Mouse (Mus musculus): ENCODE results near the gene Zfp113. TPM values are rescaled to one million over a fixed set of nuclear protein-coding genes. Genes with fewer than 3 reads are reported as not detected.

Gene Zfp113
- 38.9 and 42.4 TPM in 2 replicates for polyA plus RNA-seq (2016; fragmentation: Nextera tagmentation; extraction: Ambion mirVana)

DNA sequence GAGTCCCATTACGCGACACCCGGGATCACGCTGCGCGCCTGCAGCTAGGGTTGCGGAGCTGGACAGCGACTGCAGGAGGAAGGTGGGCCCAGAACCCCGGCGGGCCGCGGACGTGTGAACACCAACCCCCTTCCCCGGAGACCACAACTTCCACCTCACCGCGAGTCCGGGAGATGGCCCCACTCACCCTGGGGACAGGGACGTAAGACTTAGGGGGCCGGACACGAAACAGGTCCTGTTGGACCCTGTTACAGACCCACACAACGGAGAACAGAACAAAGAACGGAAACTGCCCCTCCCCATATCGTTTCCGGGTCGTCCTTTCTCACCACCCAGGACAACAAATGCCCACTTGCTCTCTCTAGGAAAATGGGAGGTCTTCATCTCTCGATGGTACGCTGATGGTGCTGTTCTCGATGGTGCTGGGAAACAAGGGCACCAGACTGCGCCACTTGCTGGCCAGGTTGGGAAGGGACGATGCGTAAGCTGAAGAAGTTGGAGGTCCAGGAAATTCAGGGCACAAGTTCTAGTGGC, at the start of gene Zfp113:
Gene Zfp113 (minus strand): TSS at position 302 of the 534 bp plus-strand sequence.
- H3K4me3 ChIP-seq, result peak within 1 kb of the TSS; percentile 89
- peaks cover 29% of the 10 kb centered on the region for H3K36me3 ChIP-seq
- DNase-seq (ENCODE audit: low spot score), result peak; percentile 91
- no peaks in the 10 kb centered on the region for H3K27me3 ChIP-seq (ENCODE audit: insufficient read depth, poor library complexity, severe bottlenecking)
- peak within 1 kb of the TSS; percentile 99 for H3K27ac ChIP-seq
- under 1% methylated on average over 31 of the region's 31 CpGs for WGBS
- H3K9me3 ChIP-seq, result no peaks in the 10 kb centered on the region
- H3K4me1 ChIP-seq (replicated peaks), result peaks cover 14% of the 10 kb centered on the region

DNA sequence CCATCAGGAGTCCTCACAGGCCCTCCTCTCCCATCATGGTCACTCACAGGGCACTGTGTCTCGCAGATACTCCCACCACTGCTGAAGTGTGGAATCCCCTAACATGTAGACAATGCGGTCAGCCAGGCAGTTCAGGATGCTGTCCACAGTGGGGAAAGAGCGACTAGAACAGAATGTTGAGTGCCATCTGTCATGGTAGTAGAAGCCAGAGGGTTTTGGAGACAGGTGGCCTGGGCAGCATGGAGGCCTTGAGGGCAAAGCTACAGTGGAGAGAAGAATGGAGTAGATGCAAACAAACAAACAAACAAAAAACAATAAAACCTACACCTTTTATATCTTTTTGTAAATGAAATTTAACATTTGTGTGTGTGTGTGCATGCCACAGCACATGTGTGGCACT, 46.5 kb upstream of the Zfp113 start:
- no peak overlapping the region for H3K4me3 ChIP-seq

DNA sequence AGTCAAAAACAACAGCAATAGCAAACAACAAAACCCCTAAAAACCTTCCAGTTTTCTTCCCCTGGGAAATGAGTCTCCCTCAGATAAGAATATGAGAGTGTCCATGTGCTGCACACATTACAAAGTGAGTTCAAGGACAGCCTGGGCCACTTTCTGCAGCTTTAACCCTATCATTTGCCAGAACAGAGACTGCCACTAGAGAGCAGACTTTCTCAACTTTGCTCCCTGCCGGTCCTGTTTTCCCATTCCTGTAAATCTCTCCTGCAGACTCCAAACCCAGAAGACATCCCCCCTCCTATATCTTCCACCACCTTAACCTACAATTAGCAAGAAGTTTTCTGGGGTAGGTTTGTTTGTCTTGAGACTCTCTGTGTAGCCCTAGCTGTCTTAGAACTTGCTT, 44.0 kb upstream of the Zfp113 start:
- peaks cover 10% of the 10 kb centered on the region; the same call in 1 of the 2 replicates for H3K4me1 ChIP-seq (replicated peaks)
- DNase-seq (ENCODE audit: low spot score), result no peak
- H3K4me3 ChIP-seq, result no peak overlapping the region
- H3K27ac ChIP-seq, result no peak overlapping the region
- peaks cover 6% of the 10 kb centered on the region for H3K9me3 ChIP-seq
- WGBS, result 13% methylated on average over 1 of the region's 1 CpGs
- no peaks in the 10 kb centered on the region for H3K27me3 ChIP-seq (ENCODE audit: insufficient read depth, poor library complexity, severe bottlenecking)
- no peaks in the 10 kb centered on the region for H3K36me3 ChIP-seq

More for the DNA sequence above, 46.5 kb upstream of the Zfp113 start:
- DNase-seq (ENCODE audit: low spot score), result no peak
- H3K9me3 ChIP-seq, result peaks cover 13% of the 10 kb centered on the region
- H3K27me3 ChIP-seq (ENCODE audit: insufficient read depth, poor library complexity, severe bottlenecking), result no peaks in the 10 kb centered on the region
- WGBS, result 88% methylated on average over 3 of the region's 3 CpGs
- H3K36me3 ChIP-seq, result no peaks in the 10 kb centered on the region
- H3K27ac ChIP-seq, result no peak overlapping the region
- no peaks in the 10 kb centered on the region for H3K4me1 ChIP-seq (replicated peaks)

DNA sequence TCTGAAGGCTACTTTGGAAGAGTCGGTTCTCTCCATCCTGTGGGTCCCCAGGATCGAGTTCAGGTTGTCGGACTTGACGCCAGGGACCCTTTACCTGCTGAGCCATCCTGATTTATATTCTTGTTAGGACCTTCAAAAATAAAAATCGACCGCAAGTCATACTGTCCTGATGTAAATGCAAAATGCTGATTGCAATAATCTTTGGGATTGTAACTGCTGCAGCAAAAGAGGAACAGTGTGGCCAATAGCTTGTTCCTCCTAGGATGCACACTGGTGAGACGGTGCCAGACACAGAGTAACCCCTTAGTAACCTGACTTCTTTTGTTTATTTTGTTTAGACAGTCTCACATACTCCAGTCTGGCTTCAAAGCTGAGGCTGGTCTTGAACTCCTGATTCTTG, 39.9 kb upstream of the Zfp113 start:
- H3K27ac ChIP-seq, result no peak overlapping the region; the same call in 1 of the 2 replicates
- H3K4me1 ChIP-seq (replicated peaks), result peaks cover 17% of the 10 kb centered on the region; the same call in 1 of the 2 replicates
- DNase-seq (ENCODE audit: low spot score), result no peak
- peaks cover 32% of the 10 kb centered on the region for H3K36me3 ChIP-seq
- no peaks in the 10 kb centered on the region for H3K27me3 ChIP-seq (ENCODE audit: insufficient read depth, poor library complexity, severe bottlenecking)
- H3K9me3 ChIP-seq, result no peaks in the 10 kb centered on the region
- 81% methylated on average over 7 of the region's 7 CpGs for WGBS
- H3K4me3 ChIP-seq, result peak overlapping the region; percentile 88

DNA sequence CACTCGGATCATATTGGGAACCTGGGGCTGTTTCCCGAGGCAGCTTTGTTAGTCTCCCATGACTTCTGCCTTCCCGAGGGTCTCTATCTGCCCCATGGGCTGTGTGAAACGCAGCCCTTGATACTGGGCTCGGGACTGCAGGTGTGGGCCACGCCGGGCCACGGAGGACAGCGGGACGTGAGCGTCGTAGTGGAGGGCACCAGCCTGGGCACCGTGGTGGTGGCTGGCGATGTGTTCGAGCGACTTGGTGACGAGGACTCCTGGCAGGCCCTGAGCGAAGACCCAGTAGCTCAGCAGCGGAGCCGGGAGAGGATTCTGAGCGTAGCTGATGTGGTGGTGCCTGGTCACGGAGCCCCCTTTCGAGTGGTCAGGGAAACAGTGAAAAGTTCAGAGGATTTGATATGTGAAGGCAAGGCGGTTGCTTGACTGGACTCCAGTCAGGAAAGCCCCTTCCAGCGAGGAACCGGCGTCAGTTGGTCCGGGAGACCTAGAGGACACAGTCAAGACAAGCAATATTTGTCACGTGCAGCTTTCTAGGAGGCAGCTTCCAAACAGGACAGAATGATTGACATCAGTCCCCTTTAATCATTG, 39.3 kb upstream of the Zfp113 start:
- peak overlapping the region; percentile 97 for H3K27ac ChIP-seq
- peak; percentile 64 for DNase-seq (ENCODE audit: low spot score)
- H3K4me1 ChIP-seq (replicated peaks), result peaks cover 17% of the 10 kb centered on the region; the same call in 1 of the 2 replicates
- peak overlapping the region; percentile 88 for H3K4me3 ChIP-seq
- 2% methylated on average over 29 of the region's 29 CpGs for WGBS
- peaks cover 38% of the 10 kb centered on the region for H3K36me3 ChIP-seq
- H3K27me3 ChIP-seq (ENCODE audit: insufficient read depth, poor library complexity, severe bottlenecking), result no peaks in the 10 kb centered on the region
- no peaks in the 10 kb centered on the region for H3K9me3 ChIP-seq

DNA sequence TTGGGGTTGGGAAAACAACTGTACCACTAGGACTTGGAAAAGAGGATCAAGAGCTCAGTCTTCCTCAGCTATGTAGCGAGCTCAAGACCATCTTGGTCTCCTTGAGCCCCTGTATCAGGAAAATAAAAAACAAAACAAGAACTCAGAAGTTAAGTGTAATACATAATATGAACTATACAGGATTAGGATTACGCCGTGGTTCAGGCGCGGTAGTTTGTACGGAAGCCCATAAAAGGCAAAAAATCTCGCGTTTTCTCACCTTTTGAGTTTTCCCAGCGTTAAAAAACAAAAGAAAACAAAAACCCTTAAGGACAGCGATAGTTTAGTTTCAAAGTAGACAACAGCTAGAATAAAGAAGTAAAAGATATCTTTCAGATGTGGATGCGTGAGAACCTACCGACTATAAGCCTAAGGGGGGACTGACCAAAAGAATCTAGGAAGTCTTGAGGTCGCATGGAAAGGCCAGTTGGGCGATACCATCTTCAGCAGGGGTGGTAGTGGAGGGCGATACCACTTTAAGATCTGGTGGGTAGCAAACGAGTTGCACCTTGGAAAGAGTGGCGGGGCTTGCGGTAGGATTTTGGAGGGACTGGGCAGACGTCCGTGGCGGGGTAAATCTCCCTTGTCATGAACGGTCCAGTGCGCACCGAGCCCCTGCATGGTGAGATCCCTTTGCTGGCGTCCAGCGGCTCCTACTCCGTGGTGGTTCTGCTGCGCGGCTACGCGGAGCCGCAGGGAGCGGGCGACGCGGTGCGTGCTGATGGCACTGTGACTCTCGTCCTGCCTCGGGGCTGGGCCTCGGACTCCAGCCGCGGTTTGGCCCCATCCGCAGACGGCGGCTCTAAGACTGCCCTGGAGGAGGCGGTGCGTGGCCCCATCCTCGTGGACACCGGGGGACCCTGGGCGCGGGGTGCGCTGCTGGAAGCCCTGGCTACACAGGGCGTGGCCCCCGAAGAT, 38.5 kb upstream of the Zfp113 start, which contains the start of gene Mblac1:
Gene Mblac1 (plus strand): TSS at position 544 of the 957 bp plus-strand sequence.
- Histone ChIP-seq H3K4me1 (replicated peaks) (peaks cover 17% of the 10 kb centered on the region; the same call in 1 of the 2 replicates), H3K27me3 (ENCODE audit: insufficient read depth, poor library complexity, severe bottlenecking) (no peaks in the 10 kb centered on the region), H3K4me3 (peak within 1 kb of the TSS; percentile 88), H3K36me3 (peaks cover 46% of the 10 kb centered on the region), H3K27ac (peak within 1 kb of the TSS; percentile 97), H3K9me3 (no peaks in the 10 kb centered on the region)
- WGBS, result 9% methylated on average over 54 of the region's 54 CpGs
- DNase-seq (ENCODE audit: low spot score), result peak; percentile 86

DNA sequence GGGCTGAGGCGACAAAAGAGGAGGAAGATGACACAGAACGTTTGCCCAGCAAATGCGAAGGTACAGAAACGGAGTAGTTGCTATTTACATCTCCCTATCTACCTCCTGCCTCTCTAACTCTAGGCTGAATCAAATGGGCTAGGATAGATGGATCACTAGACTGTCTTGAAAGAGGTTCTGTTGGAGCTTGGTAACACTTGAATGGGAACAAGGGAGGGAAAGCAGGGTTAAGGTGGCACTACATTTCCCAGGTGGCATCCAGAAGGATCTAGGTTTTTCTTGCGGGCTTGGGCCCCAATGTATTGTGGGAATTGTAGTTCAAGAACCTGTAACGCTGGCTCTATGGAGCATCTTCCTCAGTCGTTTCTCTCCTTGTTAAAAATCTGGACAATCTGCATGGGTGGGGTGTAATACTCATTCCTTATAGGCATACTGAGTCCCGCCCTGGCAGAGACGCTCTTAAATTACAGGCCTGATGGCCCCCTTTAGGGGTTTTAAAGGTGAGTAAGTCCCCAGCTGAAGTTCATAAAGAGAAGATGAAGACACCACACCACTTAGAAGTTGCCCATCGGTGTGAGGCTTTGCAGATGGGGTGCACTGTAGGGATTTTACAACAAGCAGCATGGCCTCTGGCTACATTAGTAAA, 32.2 kb upstream of the Zfp113 start:
- H3K4me3 ChIP-seq, result peak overlapping the region; percentile 84
- WGBS, result under 1% methylated on average over 10 of the region's 10 CpGs
- H3K27me3 ChIP-seq (ENCODE audit: insufficient read depth, poor library complexity, severe bottlenecking), result no peaks in the 10 kb centered on the region
- peaks cover 15% of the 10 kb centered on the region for H3K4me1 ChIP-seq (replicated peaks)
- peaks cover 58% of the 10 kb centered on the region for H3K36me3 ChIP-seq
- no peaks in the 10 kb centered on the region for H3K9me3 ChIP-seq
- DNase-seq (ENCODE audit: low spot score), result peak; percentile 65
- peak overlapping the region; percentile 93 for H3K27ac ChIP-seq

DNA sequence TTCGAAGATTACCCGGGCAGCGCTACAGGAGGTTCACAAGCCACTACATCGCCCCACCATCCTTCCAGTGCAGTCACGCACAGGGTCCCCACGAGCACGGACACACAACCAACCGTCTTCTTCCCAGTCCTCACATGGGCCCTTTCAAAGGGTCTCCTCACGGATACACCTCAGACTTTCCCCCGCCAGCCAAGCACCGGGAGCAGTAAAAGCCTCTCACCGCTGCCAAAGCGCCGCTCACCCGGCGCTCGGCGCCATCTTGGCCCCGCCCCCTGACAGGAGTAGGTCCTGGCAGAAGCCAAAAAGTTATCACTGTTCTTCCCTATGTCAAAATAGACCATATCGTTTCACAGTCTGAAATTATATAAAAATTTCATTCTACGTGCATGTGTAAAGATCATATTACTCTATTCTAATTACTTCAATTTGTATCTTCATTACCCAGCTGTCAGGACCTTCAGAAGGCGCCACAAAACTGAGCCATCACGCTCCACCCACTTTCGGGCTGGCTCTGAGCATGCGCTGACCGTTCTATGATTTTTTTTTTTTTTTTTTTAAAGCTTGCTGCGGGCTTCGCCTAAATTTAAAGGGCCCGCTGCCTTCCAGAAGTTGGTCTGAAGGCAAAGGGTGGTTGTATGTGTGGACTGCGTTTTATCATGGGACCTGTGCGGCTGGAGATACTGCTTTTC, 31.6 kb upstream of the Zfp113 start, which contains the start of the genes Taf6 and Cnpy4:
Gene Taf6 (minus strand): TSS at position 502 of the 689 bp plus-strand sequence.
Gene Cnpy4 (plus strand): TSS at position 536 of the 689 bp plus-strand sequence.
- H3K4me3 ChIP-seq, result peak within 1 kb of the TSS; percentile 84
- peak within 1 kb of the TSS; percentile 93 for H3K27ac ChIP-seq
- peaks cover 15% of the 10 kb centered on the region for H3K4me1 ChIP-seq (replicated peaks)
- DNase-seq (ENCODE audit: low spot score), result peak; percentile 85
- under 1% methylated on average over 31 of the region's 31 CpGs for WGBS
- no peaks in the 10 kb centered on the region for H3K9me3 ChIP-seq
- H3K36me3 ChIP-seq, result peaks cover 58% of the 10 kb centered on the region
- no peaks in the 10 kb centered on the region for H3K27me3 ChIP-seq (ENCODE audit: insufficient read depth, poor library complexity, severe bottlenecking)

DNA sequence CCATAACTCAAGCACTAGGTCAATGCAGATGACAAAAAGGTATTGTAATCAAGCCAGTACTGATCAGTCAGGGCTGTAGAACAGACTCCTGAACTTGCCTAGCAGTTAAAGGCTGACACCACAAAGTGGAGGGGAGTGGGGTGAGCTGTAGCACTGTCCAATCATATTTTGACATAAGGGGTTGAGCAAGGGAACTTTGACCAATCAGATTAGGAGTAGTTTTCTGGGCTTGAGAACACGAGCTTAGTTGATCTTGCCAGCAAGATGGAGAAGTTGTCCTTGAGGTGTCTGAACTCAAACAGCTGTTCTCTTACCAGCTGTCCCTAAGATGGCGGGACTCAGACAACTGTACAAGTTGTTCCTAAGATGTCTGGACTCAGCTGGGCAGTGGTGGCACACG, 17.7 kb upstream of the Zfp113 start:
- peaks cover 34% of the 10 kb centered on the region for H3K4me1 ChIP-seq (replicated peaks)
- H3K9me3 ChIP-seq, result no peaks in the 10 kb centered on the region
- no peak overlapping the region for H3K27ac ChIP-seq
- no peaks in the 10 kb centered on the region for H3K27me3 ChIP-seq (ENCODE audit: insufficient read depth, poor library complexity, severe bottlenecking)
- peak overlapping the region; percentile 86 for H3K4me3 ChIP-seq
- no peak for DNase-seq (ENCODE audit: low spot score)
- H3K36me3 ChIP-seq, result peaks cover 70% of the 10 kb centered on the region
- WGBS, result 89% methylated on average over 3 of the region's 3 CpGs

DNA sequence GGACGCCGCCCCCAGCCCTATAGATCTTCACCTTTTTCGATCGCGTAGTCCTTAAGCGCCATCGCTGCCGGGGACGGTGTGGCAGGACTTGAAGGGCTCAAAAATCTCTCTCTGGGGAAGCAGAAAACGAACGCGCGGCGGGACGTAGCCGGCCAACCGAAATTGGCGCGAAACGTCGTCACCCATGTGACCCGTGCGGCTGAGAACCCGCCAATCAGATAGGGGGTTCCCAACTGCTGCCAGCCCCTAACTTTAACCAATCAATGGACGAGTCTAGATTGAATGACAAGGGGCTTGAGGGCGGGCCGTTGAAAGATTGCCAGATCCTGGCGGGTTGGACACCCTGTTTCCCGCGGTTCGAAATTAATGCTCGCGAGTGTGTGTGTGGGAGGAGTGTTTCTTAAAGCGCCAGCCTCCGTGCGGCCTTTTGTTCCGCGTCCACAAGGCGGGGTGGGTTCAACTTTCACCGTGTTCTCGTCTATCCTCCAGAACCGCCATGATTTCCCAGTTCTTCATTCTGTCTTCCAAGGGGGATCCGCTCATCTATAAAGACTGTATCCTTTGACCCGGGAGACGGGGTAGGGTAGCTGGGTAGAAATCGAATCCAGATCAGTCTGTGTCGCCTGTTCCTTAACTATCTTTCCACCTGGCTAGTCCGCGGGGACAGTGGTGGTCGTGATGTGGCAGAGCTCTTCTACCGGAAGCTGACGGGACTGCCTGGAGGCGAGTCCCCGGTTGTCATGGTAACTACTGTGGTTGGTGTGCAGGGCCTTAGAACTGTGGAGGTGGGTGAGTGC, 16.3 kb upstream of the Zfp113 start, which contains the start of the genes Ap4m1 and Mcm7:
Gene Ap4m1 (plus strand): TSS at position 308 of the 797 bp plus-strand sequence.
Gene Mcm7 (minus strand): TSS at position 728 of the 797 bp plus-strand sequence.
- WGBS, result under 1% methylated on average over 54 of the region's 54 CpGs
- peak within 1 kb of the TSS; percentile 97 for H3K27ac ChIP-seq
- no peaks in the 10 kb centered on the region for H3K9me3 ChIP-seq
- peaks cover 70% of the 10 kb centered on the region for H3K36me3 ChIP-seq
- peak; percentile 94 for DNase-seq (ENCODE audit: low spot score)
- H3K4me3 ChIP-seq, result peak within 1 kb of the TSS; percentile 86
- H3K27me3 ChIP-seq (ENCODE audit: insufficient read depth, poor library complexity, severe bottlenecking), result no peaks in the 10 kb centered on the region
- peaks cover 34% of the 10 kb centered on the region for H3K4me1 ChIP-seq (replicated peaks)

DNA sequence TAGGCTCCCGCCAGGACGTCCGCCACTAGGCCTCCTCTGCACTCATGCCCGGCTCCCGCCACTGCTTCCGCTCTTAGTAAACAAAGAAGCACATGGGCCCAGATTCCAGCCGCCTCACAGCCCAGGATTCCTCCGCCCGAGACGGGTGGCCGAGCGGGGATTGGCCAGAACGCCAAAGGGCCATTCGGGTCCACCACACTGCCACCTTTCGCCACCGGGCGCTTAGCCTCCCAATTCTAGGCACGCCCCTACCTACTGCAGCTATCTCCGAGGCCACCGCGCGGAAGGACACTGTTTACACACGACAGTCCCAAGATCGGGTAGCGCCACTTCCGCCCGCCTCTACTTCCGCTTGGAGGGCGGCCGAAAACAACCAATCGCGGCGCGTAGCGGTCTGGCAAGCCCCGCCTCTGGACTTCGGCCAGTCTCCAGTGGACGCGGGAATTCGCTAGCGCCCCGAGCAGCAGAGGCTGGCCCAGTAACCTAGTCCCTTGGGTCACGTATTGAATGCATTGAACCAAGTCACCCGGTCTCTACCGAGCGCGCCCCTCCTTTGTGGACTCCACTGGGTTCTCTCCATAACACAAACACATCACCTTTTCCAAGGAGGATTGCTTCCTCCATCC, 15.5 kb upstream of the Zfp113 start:
- WGBS, result under 1% methylated on average over 47 of the region's 47 CpGs
- DNase-seq (ENCODE audit: low spot score), result peak; percentile 97
- peaks cover 34% of the 10 kb centered on the region for H3K4me1 ChIP-seq (replicated peaks)
- H3K27ac ChIP-seq, result peak overlapping the region; percentile 97
- H3K9me3 ChIP-seq, result no peaks in the 10 kb centered on the region
- H3K36me3 ChIP-seq, result peaks cover 70% of the 10 kb centered on the region
- H3K27me3 ChIP-seq (ENCODE audit: insufficient read depth, poor library complexity, severe bottlenecking), result no peaks in the 10 kb centered on the region
- peak overlapping the region; percentile 86 for H3K4me3 ChIP-seq

Data from hindbrain, embryonic 10.5 days (tissue).